Comparison of ENCODE assay signal across 18 mouse cellular contexts in genomic region chr5:117626907-117627306, GRCm38 (mm10).
DNase-seq lines count a peak whose midpoint lies in the region; ATAC-seq and TF ChIP-seq lines count a peak whose summit lies in the region.
"Had no signal": no experiment of that assay in that cellular context is flagged by ENCODE, and none has a peak within 500 bp of the region (broad histone marks: within the 10 kb centered on the region; RNA-seq: fewer than 3 reads in every experiment).

No protein-coding gene starts in this region.

- H3K4me2 ChIP-seq in hindbrain, embryonic 16.5 days (ENCODE audit: low read length), result no peak overlapping the region
- no peak overlapping the region for H3K4me2 ChIP-seq in midbrain, postnatal 0 days (ENCODE audit: low read depth, low read length, poor library complexity, severe bottlenecking)
- no peak overlapping the region for H3K4me2 ChIP-seq in midbrain, embryonic 11.5 days
- H3K4me2 ChIP-seq: forebrain, embryonic 12.5 days; liver, embryonic 13.5 days had no signal

- H3K27ac ChIP-seq in hindbrain, embryonic 10.5 days, result no peak overlapping the region
- no peak overlapping the region for H3K27ac ChIP-seq in hindbrain, embryonic 16.5 days (ENCODE audit: low read depth, low read length)
- H3K27ac ChIP-seq in midbrain, postnatal 0 days (ENCODE audit: low read depth, low read length), result no peak overlapping the region
- no peak overlapping the region for H3K27ac ChIP-seq in midbrain, embryonic 11.5 days (ENCODE audit: low read depth, low read length)
- H3K27ac ChIP-seq: forebrain, embryonic 12.5 days; liver, embryonic 13.5 days had no signal

- H3K36me3 ChIP-seq in hindbrain, embryonic 10.5 days, result no peaks in the 10 kb centered on the region
- H3K36me3 ChIP-seq in hindbrain, embryonic 16.5 days (ENCODE audit: control insufficient read depth, insufficient read depth, low read length), result no peaks in the 10 kb centered on the region
- no peaks in the 10 kb centered on the region for H3K36me3 ChIP-seq in midbrain, postnatal 0 days (ENCODE audit: insufficient read depth, low read length)
- H3K36me3 ChIP-seq in midbrain, embryonic 11.5 days (ENCODE audit: control insufficient read depth, insufficient read depth, low read length), result no peaks in the 10 kb centered on the region
- H3K36me3 ChIP-seq: forebrain, embryonic 12.5 days; liver, embryonic 13.5 days had no signal

- 0 out of 2 replicates have a peak, but pooled peaks have one; percentile 3 for TF ChIP-seq CTCF in midbrain, postnatal 0 days (IDR thresholded peaks at IDR 0.05)

- no peak overlapping the region for H3K9ac ChIP-seq in hindbrain, embryonic 16.5 days (ENCODE audit: low read depth, low read length)
- no peak overlapping the region for H3K9ac ChIP-seq in midbrain, postnatal 0 days (replicated peaks; ENCODE audit: low read length, poor library complexity, severe bottlenecking)
- no peak overlapping the region for H3K9ac ChIP-seq in midbrain, embryonic 11.5 days (ENCODE audit: low read length)
- H3K9ac ChIP-seq: forebrain, embryonic 12.5 days; liver, embryonic 13.5 days had no signal

- intact Hi-C loops in left cerebral cortex, postnatal 14 days (cut with DNase I), result no loop called here

- H3K4me3 ChIP-seq in hindbrain, embryonic 10.5 days, result no peak overlapping the region
- H3K4me3 ChIP-seq in hindbrain, embryonic 16.5 days (ENCODE audit: low read length), result no peak overlapping the region
- H3K4me3 ChIP-seq in midbrain, postnatal 0 days (ENCODE audit: low read depth, low read length), result no peak overlapping the region
- no peak overlapping the region for H3K4me3 ChIP-seq in midbrain, embryonic 11.5 days (ENCODE audit: low read depth, low read length)
- H3K4me3 ChIP-seq: forebrain, embryonic 12.5 days; liver, embryonic 13.5 days had no signal

- H3K9me3 ChIP-seq in hindbrain, embryonic 10.5 days, result no peaks in the 10 kb centered on the region
- H3K9me3 ChIP-seq in hindbrain, embryonic 16.5 days (ENCODE audit: control insufficient read depth, low read length), result no peaks in the 10 kb centered on the region
- H3K9me3 ChIP-seq in midbrain, postnatal 0 days (ENCODE audit: low read length), result no peaks in the 10 kb centered on the region
- H3K9me3 ChIP-seq in midbrain, embryonic 11.5 days (ENCODE audit: control insufficient read depth, low read length), result no peaks in the 10 kb centered on the region
- H3K9me3 ChIP-seq: forebrain, embryonic 12.5 days; liver, embryonic 13.5 days had no signal

- ATAC-seq in hindbrain, embryonic 16.5 days, result no peak
- no peak for ATAC-seq in midbrain, postnatal 0 days (ENCODE audit: low FRiP score)
- ATAC-seq in midbrain, embryonic 11.5 days (ENCODE audit: low FRiP score), result no peak
- ATAC-seq: inflammation-experienced regulatory T-cells, adult 6 months had no signal

- 5% methylated on average over 4 of the region's 4 CpGs for WGBS in hindbrain, embryonic 10.5 days
- 6% methylated on average over 4 of the region's 4 CpGs for WGBS in hindbrain, embryonic 16.5 days
- WGBS in midbrain, postnatal 0 days, result 15% methylated on average over 4 of the region's 4 CpGs
- 6% methylated on average over 4 of the region's 4 CpGs for WGBS in midbrain, embryonic 11.5 days

- peak; percentile 22 for DNase-seq in hindbrain, embryonic 10.5 days (ENCODE audit: low spot score)
- DNase-seq in midbrain, postnatal 0 days (ENCODE audit: low spot score), result no peak
- no peak for DNase-seq in midbrain, embryonic 11.5 days (ENCODE audit: low spot score, missing footprints)
- peak; percentile 49 for DNase-seq in forelimb bud, embryonic 11.5 days (ENCODE audit: low read depth, low spot score)
- peak; percentile 58 for DNase-seq in retina, embryonic 14.5 days (ENCODE audit: low spot score)
- DNase-seq in left cerebral cortex, postnatal 14 days (ENCODE audit: low spot score in 2 of 2), result no peak
- no peak for DNase-seq in layer of hippocampus, adult 9-11 months
- DNase-seq: adrenal gland, postnatal 36 days; cerebellum, adult 2 months; heart, adult 11 months; heart, postnatal 4 days; kidney, postnatal 14 days; liver, embryonic 13.5 days; thymus, adult 2 months had no signal

- H3K4me1 ChIP-seq in hindbrain, embryonic 10.5 days (replicated peaks), result peaks cover 24% of the 10 kb centered on the region
- H3K4me1 ChIP-seq in hindbrain, embryonic 16.5 days (ENCODE audit: control insufficient read depth, insufficient read depth, low read depth, low read length), result no peaks in the 10 kb centered on the region
- H3K4me1 ChIP-seq in midbrain, postnatal 0 days (ENCODE audit: insufficient read depth, low read length), result no peaks in the 10 kb centered on the region
- H3K4me1 ChIP-seq in midbrain, embryonic 11.5 days (ENCODE audit: control insufficient read depth, insufficient read depth, low read length), result no peaks in the 10 kb centered on the region; the same call in 1 of the 2 replicates
- H3K4me1 ChIP-seq: liver, embryonic 13.5 days had no signal

- H3K27me3 ChIP-seq in hindbrain, embryonic 10.5 days (ENCODE audit: insufficient read depth, poor library complexity, severe bottlenecking), result peaks cover 9% of the 10 kb centered on the region; the same call in 1 of the 2 replicates
- H3K27me3 ChIP-seq in hindbrain, embryonic 16.5 days (replicated peaks; ENCODE audit: control insufficient read depth, insufficient read depth, low read length), result no peaks in the 10 kb centered on the region
- no peaks in the 10 kb centered on the region for H3K27me3 ChIP-seq in midbrain, postnatal 0 days (ENCODE audit: insufficient read depth, low read length)
- no peaks in the 10 kb centered on the region for H3K27me3 ChIP-seq in midbrain, embryonic 11.5 days (ENCODE audit: control insufficient read depth, insufficient read depth, low read length)
- H3K27me3 ChIP-seq: CH12.LX; forebrain, embryonic 12.5 days; liver, embryonic 13.5 days had no signal

Comparison
In these comparisons a context has a peak if more than half of its experiments do, and no peak if none do; other contexts are left out.
1. DNase-seq: peak in hindbrain, embryonic 10.5 days (single experiment), forelimb bud, embryonic 11.5 days (single experiment) and retina, embryonic 14.5 days (single experiment); none in midbrain, postnatal 0 days (single experiment), midbrain, embryonic 11.5 days (single experiment), left cerebral cortex, postnatal 14 days (0 of 2) and layer of hippocampus, adult 9-11 months (single experiment).